Comparison of ENCODE assay signal across 10 mouse cellular contexts in genomic region chr5:5260966-5261724, GRCm38 (mm10).
DNase-seq lines count a peak whose midpoint lies in the region; ATAC-seq and TF ChIP-seq lines count a peak whose summit lies in the region.
"Had no signal": no experiment of that assay in that cellular context is flagged by ENCODE, and none has a peak within 500 bp of the region (broad histone marks: within the 10 kb centered on the region; RNA-seq: fewer than 3 reads in every experiment).

No protein-coding gene starts in this region.

- peak; percentile 38 to 46 for DNase-seq in cerebellum, postnatal 10 days
- DNase-seq in cerebellum, adult 8-10 months, result no peak
- no peak for DNase-seq in layer of hippocampus, adult 2 months (ENCODE audit: low spot score in 2 of 2)
- no peak for DNase-seq in layer of hippocampus, postnatal 25 days (ENCODE audit: extremely low spot score in 1 of 2, low spot score in 1 of 2)
- DNase-seq in heart, embryonic 10.5 days (ENCODE audit: low spot score), result no peak
- no peak for DNase-seq in midbrain, embryonic 14.5 days
- DNase-seq in thymus, postnatal 36 days, result no peak
- DNase-seq in neural tube, embryonic 10.5 days (ENCODE audit: extremely low spot score, low spot score), result no peak
- DNase-seq: adrenal gland, postnatal 14 days had no signal

- H3K27ac ChIP-seq in layer of hippocampus, adult 2 months, result peak overlapping the region; percentile 93
- peak overlapping the region; percentile 81 for H3K27ac ChIP-seq in heart, embryonic 10.5 days
- H3K27ac ChIP-seq in midbrain, embryonic 14.5 days (replicated peaks; ENCODE audit: low read depth, low read length), result peak overlapping the region; percentile 47; the same call in 1 of the 2 replicates
- H3K27ac ChIP-seq: limb, embryonic 12.5 days had no signal

- no peaks in the 10 kb centered on the region for H3K27me3 ChIP-seq in heart, embryonic 10.5 days (ENCODE audit: insufficient read depth, poor library complexity, severe bottlenecking)
- no peaks in the 10 kb centered on the region for H3K27me3 ChIP-seq in midbrain, embryonic 14.5 days (ENCODE audit: control insufficient read depth, insufficient read depth, low read length)
- H3K27me3 ChIP-seq: limb, embryonic 12.5 days had no signal

- no peak overlapping the region; the same call in 1 of the 2 replicates for H3K9ac ChIP-seq in midbrain, embryonic 14.5 days (replicated peaks; ENCODE audit: low read length)
- H3K9ac ChIP-seq: limb, embryonic 12.5 days had no signal

- peaks cover 49% of the 10 kb centered on the region for H3K4me1 ChIP-seq in heart, embryonic 10.5 days
- H3K4me1 ChIP-seq in midbrain, embryonic 14.5 days (ENCODE audit: control insufficient read depth, insufficient read depth, low read length), result peaks cover 16% of the 10 kb centered on the region

- 51% methylated on average over 14 of the region's 14 CpGs for WGBS in heart, embryonic 10.5 days
- WGBS in midbrain, embryonic 14.5 days, result 55% methylated on average over 14 of the region's 14 CpGs

- no peak for TF ChIP-seq CTCF in layer of hippocampus, adult 2 months (conservative IDR thresholded peaks at IDR 0.05)

- no peak for ATAC-seq in midbrain, embryonic 14.5 days (ENCODE audit: low FRiP score, low TSS enrichment)

- H3K4me2 ChIP-seq in midbrain, embryonic 14.5 days (ENCODE audit: low read length), result peak overlapping the region; percentile 18; the same call in 1 of the 2 replicates
- H3K4me2 ChIP-seq: limb, embryonic 12.5 days had no signal

- no peaks in the 10 kb centered on the region for H3K36me3 ChIP-seq in heart, embryonic 10.5 days
- no peaks in the 10 kb centered on the region for H3K36me3 ChIP-seq in midbrain, embryonic 14.5 days (ENCODE audit: control insufficient read depth, insufficient read depth, low read length)
- H3K36me3 ChIP-seq: limb, embryonic 12.5 days had no signal

- H3K9me3 ChIP-seq in heart, embryonic 10.5 days, result no peaks in the 10 kb centered on the region
- no peaks in the 10 kb centered on the region for H3K9me3 ChIP-seq in midbrain, embryonic 14.5 days (ENCODE audit: control insufficient read depth, low read length)
- H3K9me3 ChIP-seq: limb, embryonic 12.5 days had no signal

- H3K4me3 ChIP-seq in layer of hippocampus, adult 2 months, result peak overlapping the region; percentile 39
- H3K4me3 ChIP-seq in heart, embryonic 10.5 days, result peak overlapping the region; percentile 22; the same call in 1 of the 2 replicates
- no peak overlapping the region for H3K4me3 ChIP-seq in midbrain, embryonic 14.5 days (replicated peaks; ENCODE audit: low read depth, low read length)
- H3K4me3 ChIP-seq: limb, embryonic 12.5 days had no signal

Comparison
In these comparisons a context has a peak if more than half of its experiments do, and no peak if none do; other contexts are left out.
1. DNase-seq: peak in cerebellum, postnatal 10 days (2 of 2); none in cerebellum, adult 8-10 months (single experiment), layer of hippocampus, adult 2 months (0 of 2), layer of hippocampus, postnatal 25 days (0 of 2), heart, embryonic 10.5 days (single experiment), midbrain, embryonic 14.5 days (single experiment), thymus, postnatal 36 days (0 of 2) and neural tube, embryonic 10.5 days (single experiment).
2. Peak in every context shown above with its lines, with median percentiles within 50 percentile points of each other: H3K27ac ChIP-seq.